Mouse (Mus musculus) forebrain, embryonic 11.5 days (tissue): ENCODE data around the gene Bet1l. TPM values are rescaled to one million over a fixed set of nuclear protein-coding genes. Genes with fewer than 3 reads are reported as not detected.

ENCODE experiments used
- ATAC-seq: fragments of 200-750 bp; cut with Nextera tagmentation; replicated peaks from 2 replicates; pipeline ENCODE4 v1.8.0; 2017; ENCODE audit warnings: moderate TSS enrichment; ENCODE audit not compliant: low FRiP score
- DNase-seq: peaks from one replicate; pipeline ENCODE4 v3.0.0-alpha.2; 2017; ENCODE audit warnings: low spot score
- H3K27ac ChIP-seq: fragments of 300-500 bp; sonication (generic); 2 replicates; pipeline ENCODE4 v1.5.1; 2014; ENCODE audit warnings: low read depth, low read length
- H3K27me3 ChIP-seq: fragments of 300-500 bp; sonication (generic); 2 replicates; pipeline ENCODE4 v1.6.1; 2014; ENCODE audit warnings: mild to moderate bottlenecking, low read length, mixed read lengths; ENCODE audit not compliant: control insufficient read depth, insufficient read depth
- H3K36me3 ChIP-seq: fragments of 300-500 bp; sonication (generic); 2 replicates; pipeline ENCODE4 v1.6.1; 2014; ENCODE audit warnings: mild to moderate bottlenecking, low read length, moderate library complexity, mixed read lengths; ENCODE audit not compliant: control insufficient read depth, insufficient read depth
- H3K4me1 ChIP-seq: fragments of 300-500 bp; sonication (generic); replicated peaks from 2 replicates; pipeline ENCODE4 v1.6.1; 2014; ENCODE audit warnings: low read length, mixed read lengths; ENCODE audit not compliant: control insufficient read depth, insufficient read depth
- H3K4me2 ChIP-seq: fragments of 300-500 bp; sonication (generic); 2 replicates; pipeline ENCODE4 v1.6.1; 2014; ENCODE audit warnings: low read depth, mild to moderate bottlenecking, low read length, moderate library complexity, mixed read lengths; ENCODE audit not compliant: severe bottlenecking
- H3K4me3 ChIP-seq: fragments of 300-500 bp; sonication (generic); 2 replicates; pipeline ENCODE4 v1.5.1; 2014; ENCODE audit warnings: low read depth, low read length
- H3K9ac ChIP-seq: fragments of 300-500 bp; sonication (generic); 2 replicates; pipeline ENCODE4 v1.6.1; 2014; ENCODE audit warnings: low read length
- H3K9me3 ChIP-seq: fragments of 300-500 bp; sonication (generic); 2 replicates; pipeline ENCODE4 v1.6.1; 2016; ENCODE audit warnings: low read length, mixed read lengths; ENCODE audit not compliant: control insufficient read depth
- WGBS: fragments of 180-500 bp; shearing (Covaris S2); extraction: QIAGEN DNeasy Blood & Tissue Kit; methylation state at CpG from one replicate; pipeline ENCODE4 v1.1.7; 2014; 5-methylcytosine and 5-hydroxymethylcytosine counted together
- polyA plus RNA-seq: library from polyadenylated mRNA; unstranded; fragments of >200 nt; fragmentation: Nextera tagmentation; extraction: Ambion mirVana; gene quantifications from 2 replicates; pipeline ENCODE4 v1.2.1, GENCODE M21; 2014

Gene Bet1l
- polyA plus RNA-seq, 1 experiment from 2014 or later: 29.1 TPM

GRCm38 (mm10) chr7:140833341-140833740, 24.0 kb downstream of the Bet1l start:
- H3K9ac ChIP-seq: no peak overlapping the region
- ATAC-seq: no peak
- H3K36me3 ChIP-seq: no peaks in the 10 kb centered on the region
- 79% methylated on average over 4 of the region's 4 CpGs for WGBS
- DNase-seq: peak; percentile 45
- no peaks in the 10 kb centered on the region for H3K9me3 ChIP-seq
- no peak overlapping the region for H3K27ac ChIP-seq
- H3K4me3 ChIP-seq: no peak overlapping the region
- no peaks in the 10 kb centered on the region; the same call in 1 of the 2 replicates for H3K4me1 ChIP-seq
- no peak overlapping the region for H3K4me2 ChIP-seq
- H3K27me3 ChIP-seq: no peaks in the 10 kb centered on the region

GRCm38 (mm10) chr7:140831447-140831846, 25.9 kb downstream of the Bet1l start:
- Histone ChIP-seq H3K27me3 (no peaks in the 10 kb centered on the region), H3K9me3 (no peaks in the 10 kb centered on the region), H3K36me3 (no peaks in the 10 kb centered on the region), H3K9ac (no peak overlapping the region), H3K4me2 (no peak overlapping the region), H3K27ac (no peak overlapping the region), H3K4me3 (no peak overlapping the region), H3K4me1 (no peaks in the 10 kb centered on the region; the same call in 1 of the 2 replicates)
- DNase-seq (no peak), ATAC-seq (no peak)
- 80% methylated on average over 6 of the region's 6 CpGs for WGBS

- Histone ChIP-seq H3K4me1 (no peaks in the 10 kb centered on the region), H3K36me3 (no peaks in the 10 kb centered on the region), H3K9ac (no peak overlapping the region), H3K9me3 (no peaks in the 10 kb centered on the region), H3K27me3 (no peaks in the 10 kb centered on the region), H3K27ac (no peak overlapping the region), H3K4me2 (no peak overlapping the region), H3K4me3 (no peak overlapping the region)
- WGBS: 45% methylated on average over 8 of the region's 8 CpGs
- no peak for ATAC-seq
- DNase-seq: no peak
These were observed 29.1 kb downstream of the Bet1l start for GRCm38 (mm10) chr7:140828171-140828881.

GRCm38 (mm10) chr7:140822731-140823130, 34.6 kb downstream of the Bet1l start:
- no peak for ATAC-seq
- Histone ChIP-seq H3K27ac (no peak overlapping the region), H3K4me2 (no peak overlapping the region), H3K36me3 (no peaks in the 10 kb centered on the region), H3K4me3 (no peak overlapping the region), H3K9me3 (no peaks in the 10 kb centered on the region), H3K9ac (no peak overlapping the region), H3K27me3 (no peaks in the 10 kb centered on the region), H3K4me1 (peaks cover 3% of the 10 kb centered on the region; the same call in 1 of the 2 replicates)
- DNase-seq: no peak
- 89% methylated on average over 4 of the region's 4 CpGs for WGBS

GRCm38 (mm10) chr7:140821653-140822329, 35.6 kb downstream of the Bet1l start, which contains the start of gene Zfp941:
Gene Zfp941, minus strand, starts transcription at chr7:140822178.
- Histone ChIP-seq H3K4me1 (peaks cover 3% of the 10 kb centered on the region; the same call in 1 of the 2 replicates), H3K27ac (no peak within 1 kb of the TSS), H3K27me3 (no peaks in the 10 kb centered on the region), H3K36me3 (no peaks in the 10 kb centered on the region), H3K9ac (peak within 1 kb of the TSS; percentile 64), H3K9me3 (no peaks in the 10 kb centered on the region), H3K4me2 (peak within 1 kb of the TSS; percentile 71), H3K4me3 (peak within 1 kb of the TSS; percentile 52)
- peak; percentile 88 for ATAC-seq
- DNase-seq: peak; percentile 81
- WGBS: 1% methylated on average over 21 of the region's 21 CpGs

GRCm38 (mm10) chr7:140821305-140821652, 36.1 kb downstream of the Bet1l start:
- Histone ChIP-seq H3K4me3 (peak overlapping the region; percentile 52), H3K36me3 (no peaks in the 10 kb centered on the region), H3K4me2 (peak overlapping the region; percentile 71), H3K27ac (no peak overlapping the region), H3K9ac (peak overlapping the region; percentile 64; the same call in 1 of the 2 replicates), H3K9me3 (no peaks in the 10 kb centered on the region), H3K4me1 (peaks cover 3% of the 10 kb centered on the region; the same call in 1 of the 2 replicates), H3K27me3 (no peaks in the 10 kb centered on the region)
- DNase-seq: no peak
- WGBS: 45% methylated on average over 5 of the region's 5 CpGs
- peak; percentile 38; the same call in 1 of the 2 replicates for ATAC-seq

GRCm38 (mm10) chr7:140820173-140820572, 37.2 kb downstream of the Bet1l start:
- H3K4me2 ChIP-seq: no peak overlapping the region
- peaks cover 3% of the 10 kb centered on the region; the same call in 1 of the 2 replicates for H3K4me1 ChIP-seq
- ATAC-seq (no peak), DNase-seq (no peak)
- no peaks in the 10 kb centered on the region for H3K9me3 ChIP-seq
- H3K27ac ChIP-seq: no peak overlapping the region
- H3K9ac ChIP-seq: no peak overlapping the region
- H3K36me3 ChIP-seq: no peaks in the 10 kb centered on the region
- H3K4me3 ChIP-seq: no peak overlapping the region
- 87% methylated on average over 4 of the region's 4 CpGs for WGBS
- H3K27me3 ChIP-seq: no peaks in the 10 kb centered on the region

GRCm38 (mm10) chr7:140812850-140813249, 44.5 kb downstream of the Bet1l start:
- Histone ChIP-seq H3K4me3 (no peak overlapping the region), H3K9ac (no peak overlapping the region), H3K27ac (no peak overlapping the region), H3K9me3 (no peaks in the 10 kb centered on the region), H3K4me1 (no peaks in the 10 kb centered on the region), H3K27me3 (no peaks in the 10 kb centered on the region), H3K4me2 (no peak overlapping the region), H3K36me3 (no peaks in the 10 kb centered on the region)
- 92% methylated on average over 12 of the region's 12 CpGs for WGBS
- DNase-seq (no peak), ATAC-seq (no peak)
